Comparison of ENCODE assay signal across 10 mouse cellular contexts in genomic region chr11:98580301-98581121, GRCm38 (mm10). TPM values are rescaled to one million over a fixed set of nuclear protein-coding genes. Genes with fewer than 3 reads are reported as not detected.
DNase-seq lines count a peak whose midpoint lies in the region; ATAC-seq and TF ChIP-seq lines count a peak whose summit lies in the region.
"Had no signal": no experiment of that assay in that cellular context is flagged by ENCODE, and none has a peak within 500 bp of the region (broad histone marks: within the 10 kb centered on the region; RNA-seq: fewer than 3 reads in every experiment).

No protein-coding gene starts in this region.

- no peak for TF ChIP-seq CTCF in heart, postnatal 0 days (IDR thresholded peaks at IDR 0.05; ENCODE audit: low read depth)
- no peak for TF ChIP-seq CTCF in heart, adult 2 months (IDR thresholded peaks at IDR 0.05)
- TF ChIP-seq CTCF in small intestine, adult 2 months (IDR thresholded peaks at IDR 0.05; ENCODE audit: extremely low read depth, insufficient read length, insufficient replicate concordance, low read depth, low read length), result no peak

- WGBS in heart, postnatal 0 days, result 40% methylated on average over 16 of the region's 16 CpGs
- 49% methylated on average over 16 of the region's 16 CpGs for WGBS in heart, adult 2 months
- 67% methylated on average over 16 of the region's 16 CpGs for WGBS in intestine, embryonic 14.5 days
- WGBS in small intestine, adult 2 months, result 32% methylated on average over 16 of the region's 16 CpGs

- ATAC-seq in heart, postnatal 0 days (ENCODE audit: insufficient read depth, low read depth), result peak; percentile 36
- ATAC-seq in intestine, embryonic 14.5 days (replicated peaks; ENCODE audit: low FRiP score, low TSS enrichment, low read depth), result no peak

- H3K9me3 ChIP-seq in heart, postnatal 0 days (replicated peaks; ENCODE audit: control insufficient read depth, low read length), result no peaks in the 10 kb centered on the region
- no peaks in the 10 kb centered on the region for H3K9me3 ChIP-seq in intestine, embryonic 14.5 days (ENCODE audit: control insufficient read depth, low read length)

- no peak for DNase-seq in heart, postnatal 0 days (ENCODE audit: low spot score)
- DNase-seq in heart, adult 2 months, result no peak
- DNase-seq in MN1 (ENCODE audit: low spot score), result peak; percentile 67
- no peak for DNase-seq in intestine, embryonic 14.5 days (ENCODE audit: low spot score)
- no peak for DNase-seq in urinary bladder, adult 18-20 months (ENCODE audit: low spot score in 2 of 2)
- no peak for DNase-seq in urinary bladder, postnatal 14 days (ENCODE audit: low spot score)
- no peak for DNase-seq in embryo, embryonic 11 days

- H3K4me2 ChIP-seq in heart, postnatal 0 days (ENCODE audit: low read depth, low read length), result no peak overlapping the region
- no peak overlapping the region for H3K4me2 ChIP-seq in intestine, embryonic 14.5 days (ENCODE audit: low read length)

- intact Hi-C loops in heart, adult 2 months (cut with DNase I), result no loop called here

- H3K4me1 ChIP-seq in heart, postnatal 0 days (ENCODE audit: control insufficient read depth, insufficient read depth), result peaks cover 12% of the 10 kb centered on the region; the same call in 1 of the 2 replicates
- H3K4me1 ChIP-seq in heart, adult 2 months (ENCODE audit: control insufficient read depth, insufficient read depth, low read length), result peaks cover 4% of the 10 kb centered on the region; the same call in 1 of the 2 replicates
- peaks cover 7% of the 10 kb centered on the region for H3K4me1 ChIP-seq in intestine, embryonic 14.5 days (replicated peaks; ENCODE audit: control insufficient read depth, insufficient read depth, low read length)
- peaks cover 34% of the 10 kb centered on the region for H3K4me1 ChIP-seq in small intestine, adult 2 months (ENCODE audit: control insufficient read depth, insufficient read depth, insufficient read length, low read length)

- no peak for TF ChIP-seq POLR2A in heart, adult 2 months (IDR thresholded peaks at IDR 0.05; ENCODE audit: insufficient read depth, low read depth, low read length)
- TF ChIP-seq POLR2A in small intestine, adult 2 months (IDR thresholded peaks at IDR 0.05; ENCODE audit: low read depth, low read length), result peak; percentile 16; the same call in 1 of the 2 replicates

- no peak overlapping the region for H3K27ac ChIP-seq in heart, postnatal 0 days (ENCODE audit: low read depth)
- H3K27ac ChIP-seq in heart, adult 2 months, result no peak overlapping the region
- H3K27ac ChIP-seq in intestine, embryonic 14.5 days (ENCODE audit: low read depth), result 0 out of 2 replicates have a peak overlapping the region, but pooled peaks have one; percentile 16
- peak overlapping the region; percentile 90 for H3K27ac ChIP-seq in small intestine, adult 2 months (ENCODE audit: insufficient read depth, low read depth, low read length)

- H3K9ac ChIP-seq in heart, postnatal 0 days (replicated peaks; ENCODE audit: low read depth, low read length), result no peak overlapping the region
- H3K9ac ChIP-seq in heart, adult 2 months (ENCODE audit: low read depth, low read length), result no peak overlapping the region
- no peak overlapping the region for H3K9ac ChIP-seq in intestine, embryonic 14.5 days (ENCODE audit: low read length)

- no peaks in the 10 kb centered on the region for H3K79me2 ChIP-seq in heart, adult 2 months (replicated peaks; ENCODE audit: control insufficient read depth, insufficient read depth, low read length)

- no peaks in the 10 kb centered on the region for H3K27me3 ChIP-seq in heart, postnatal 0 days (ENCODE audit: control insufficient read depth, insufficient read depth, low read length)
- H3K27me3 ChIP-seq in heart, adult 2 months (ENCODE audit: control insufficient read depth, insufficient read depth, low read length), result no peaks in the 10 kb centered on the region
- H3K27me3 ChIP-seq in intestine, embryonic 14.5 days (replicated peaks; ENCODE audit: control insufficient read depth, insufficient read depth, low read length), result no peaks in the 10 kb centered on the region
- no peaks in the 10 kb centered on the region for H3K27me3 ChIP-seq in small intestine, adult 2 months (ENCODE audit: control insufficient read depth, insufficient read depth, low read length)

- TF ChIP-seq EP300 in heart, postnatal 0 days (IDR thresholded peaks at IDR 0.05; ENCODE audit: low read depth), result no peak
- no peak for TF ChIP-seq EP300 in heart, adult 2 months (IDR thresholded peaks at IDR 0.05; ENCODE audit: insufficient read depth, low read depth, low read length)

- no peak overlapping the region for H3K4me3 ChIP-seq in heart, postnatal 0 days (ENCODE audit: low read depth, low read length)
- no peak overlapping the region for H3K4me3 ChIP-seq in heart, adult 2 months
- no peak overlapping the region for H3K4me3 ChIP-seq in intestine, embryonic 14.5 days (ENCODE audit: low read depth, low read length)
- no peak overlapping the region for H3K4me3 ChIP-seq in small intestine, adult 2 months (ENCODE audit: low read depth, low read length)

- peaks cover 22% of the 10 kb centered on the region for H3K36me3 ChIP-seq in heart, postnatal 0 days (replicated peaks; ENCODE audit: control insufficient read depth, insufficient read depth, low read length)
- H3K36me3 ChIP-seq in heart, adult 2 months (ENCODE audit: control insufficient read depth, insufficient read depth, low read length), result no peaks in the 10 kb centered on the region
- peaks cover 20% of the 10 kb centered on the region for H3K36me3 ChIP-seq in intestine, embryonic 14.5 days (ENCODE audit: control insufficient read depth, insufficient read depth, low read length)
- peaks cover 22% of the 10 kb centered on the region for H3K36me3 ChIP-seq in small intestine, adult 2 months (ENCODE audit: control insufficient read depth, insufficient read depth, low read length)

RNA-seq across cellular contexts. Expression of gene Ormdl3, which starts 6.7 kb away (rescaled TPM):
- total RNA-seq in heart, postnatal 0 days (2014; rRNA removed; ENCODE audit: low replicate concordance), result 36.1 and 44.8 TPM in 2 replicates
- polyA plus RNA-seq in heart, postnatal 0 days (2015; fragmentation: Nextera tagmentation; extraction: Ambion mirVana), result 49.4 and 50.2 TPM in 2 replicates
- 10 to 100 TPM; 40.2 to 40.9 TPM for total RNA-seq in heart, adult 2 months (2021)
- polyA plus RNA-seq in heart, adult 2 months (2012; rRNA removed), result 61.2 and 63.8 TPM in 2 replicates
- polyA plus RNA-seq in intestine, embryonic 14.5 days (2014; fragmentation: Nextera tagmentation; extraction: Ambion mirVana), result 7.2 and 8.5 TPM in 2 replicates
- polyA plus RNA-seq in small intestine, adult 2 months (2012; rRNA removed), result 46.3 and 105 TPM in 2 replicates

RNA-seq across cellular contexts. Expression of gene Lrrc3c, which starts 17.6 kb away (rescaled TPM):
- total RNA-seq in heart, postnatal 0 days (2014; rRNA removed; ENCODE audit: low replicate concordance), result not detected in 2 replicates
- polyA plus RNA-seq in heart, postnatal 0 days (2015; fragmentation: Nextera tagmentation; extraction: Ambion mirVana), result not detected in 2 replicates
- total RNA-seq in heart, adult 2 months (2021), result not detected
- not detected in 2 replicates for polyA plus RNA-seq in heart, adult 2 months (2012; rRNA removed)
- not detected in 2 replicates for polyA plus RNA-seq in intestine, embryonic 14.5 days (2014; fragmentation: Nextera tagmentation; extraction: Ambion mirVana)
- not detected in 2 replicates for polyA plus RNA-seq in small intestine, adult 2 months (2012; rRNA removed)
- polyA plus RNA-seq: frontal cortex, adult 2 months; limb, embryonic 14.5 days had no signal

RNA-seq across cellular contexts. Expression of gene Zpbp2, which starts 29.6 kb away (rescaled TPM):
- total RNA-seq in heart, postnatal 0 days (2014; rRNA removed; ENCODE audit: low replicate concordance), result not detected in 2 replicates
- 0.14 and 0.23 TPM in 2 replicates for polyA plus RNA-seq in heart, postnatal 0 days (2015; fragmentation: Nextera tagmentation; extraction: Ambion mirVana)
- total RNA-seq in heart, adult 2 months (2021), result not detected
- 0.23 TPM in 1 of 2 replicates, not detected in the other for polyA plus RNA-seq in heart, adult 2 months (2012; rRNA removed)
- polyA plus RNA-seq in intestine, embryonic 14.5 days (2014; fragmentation: Nextera tagmentation; extraction: Ambion mirVana), result 0.28 and 0.57 TPM in 2 replicates
- polyA plus RNA-seq in small intestine, adult 2 months (2012; rRNA removed), result not detected in 2 replicates

RNA-seq across cellular contexts. Expression of gene Ikzf3, which starts 34.7 kb away (rescaled TPM):
- 8.3 TPM in 1 of 2 replicates, not detected in the other for total RNA-seq in heart, postnatal 0 days (2014; rRNA removed; ENCODE audit: low replicate concordance)
- polyA plus RNA-seq in heart, postnatal 0 days (2015; fragmentation: Nextera tagmentation; extraction: Ambion mirVana), result 0.15 TPM in 1 of 2 replicates, not detected in the other
- 1 to 10 TPM in 1 of 2 experiments, under 1 TPM in 1; 0.94 to 1.5 TPM for total RNA-seq in heart, adult 2 months (2021)
- polyA plus RNA-seq in heart, adult 2 months (2012; rRNA removed), result 0.61 and 1.5 TPM in 2 replicates
- 0.16 and 0.19 TPM in 2 replicates for polyA plus RNA-seq in intestine, embryonic 14.5 days (2014; fragmentation: Nextera tagmentation; extraction: Ambion mirVana)
- 6.6 and 9.7 TPM in 2 replicates for polyA plus RNA-seq in small intestine, adult 2 months (2012; rRNA removed)

RNA-seq across cellular contexts. Expression of gene Gm12355, which starts 45.0 kb away (rescaled TPM):
- 0.15 and 0.19 TPM in 2 replicates for total RNA-seq in heart, postnatal 0 days (2014; rRNA removed; ENCODE audit: low replicate concordance)
- 0.23 and 0.26 TPM in 2 replicates for polyA plus RNA-seq in heart, postnatal 0 days (2015; fragmentation: Nextera tagmentation; extraction: Ambion mirVana)
- total RNA-seq in heart, adult 2 months (2021), result 10 to 100 TPM in 1 of 2 experiments, 1 to 10 TPM in 1; 7.9 to 10.8 TPM
- polyA plus RNA-seq in heart, adult 2 months (2012; rRNA removed), result not detected in 2 replicates
- polyA plus RNA-seq in intestine, embryonic 14.5 days (2014; fragmentation: Nextera tagmentation; extraction: Ambion mirVana), result 1.2 and 1.3 TPM in 2 replicates
- polyA plus RNA-seq in small intestine, adult 2 months (2012; rRNA removed), result not detected in 2 replicates

Comparison
In these comparisons a context has a peak if more than half of its experiments do, and no peak if none do; other contexts are left out.
1. H3K27ac ChIP-seq: peak in intestine, embryonic 14.5 days (single experiment) and small intestine, adult 2 months (single experiment); none in heart, postnatal 0 days (single experiment) and heart, adult 2 months (single experiment).